Mouse (Mus musculus) fibroblast of lung, adult 2 months (primary cell): ENCODE measurements at regions not wholly inside any gene's neighbourhood (a gene's known extent, or its start where the extent isn't known, plus 50 kb on each side); places are given as distances from the start of the nearest gene placed in this dataset.

ENCODE experiments used
- DNase-seq: peaks from one replicate; pipeline ENCODE4 v3.0.0-alpha.2; 2011; ENCODE audit warnings: low read depth

GRCm38 (mm10) chr13:33721851-33722250 lies 60.6 kb downstream of the Serpinb6d start:
- DNase-seq = no peak

GRCm38 (mm10) chr13:33762293-33763125 lies 80.7 kb downstream of the Serpinb6e start:
- peak; percentile 40 for DNase-seq

- DNase-seq = no peak
Observed at GRCm38 (mm10) chr13:33763295-33763916, 79.8 kb downstream of the Serpinb6e start.
